Mouse (Mus musculus): Measurements from ENCODE around the gene Prr7.

The Prr7 gene

DNA sequence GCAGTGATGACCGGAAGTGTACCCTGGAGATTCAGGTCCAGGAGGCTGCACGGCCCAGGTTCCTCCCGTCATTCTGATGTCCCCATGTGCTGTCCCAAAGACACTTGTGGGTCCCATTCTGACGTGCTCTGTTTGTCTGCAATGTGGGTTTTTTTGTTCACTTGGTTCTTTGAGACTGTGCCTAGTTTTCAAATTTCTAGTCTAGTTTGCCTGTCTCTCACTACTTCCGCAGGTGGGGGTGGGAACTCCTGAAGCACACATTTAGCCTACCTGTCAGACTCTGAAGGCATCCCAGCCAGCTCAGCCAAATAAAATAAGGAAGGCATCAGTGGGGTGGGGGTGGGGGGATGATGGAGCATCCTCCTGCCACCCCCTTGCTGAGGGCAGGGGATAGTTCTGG, 15.9 kb upstream of the Prr7 start:
- no peak for DNase-seq (ENCODE audit: low spot score in 2 of 2)

DNA sequence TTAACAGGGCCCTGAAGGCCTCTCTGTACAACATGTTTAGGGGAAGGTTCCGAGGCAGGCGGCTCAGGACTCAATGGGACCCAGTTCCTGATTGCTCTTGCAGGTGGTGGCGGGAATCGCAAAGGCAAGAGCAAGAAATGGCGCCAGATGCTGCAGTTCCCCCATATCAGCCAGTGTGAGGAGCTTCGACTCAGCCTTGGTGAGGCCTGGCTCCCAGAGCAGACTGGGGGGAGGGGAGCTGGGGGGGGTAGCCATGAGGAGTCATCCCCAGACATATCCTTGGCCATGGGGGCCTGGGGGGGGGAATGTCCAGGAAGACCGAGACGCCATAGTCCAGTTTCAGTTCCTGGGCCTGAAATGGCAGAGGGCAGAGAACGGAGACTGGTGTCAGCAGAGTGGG, 14.9 kb upstream of the Prr7 start:
- DNase-seq (ENCODE audit: low spot score in 2 of 2) = no peak

DNA sequence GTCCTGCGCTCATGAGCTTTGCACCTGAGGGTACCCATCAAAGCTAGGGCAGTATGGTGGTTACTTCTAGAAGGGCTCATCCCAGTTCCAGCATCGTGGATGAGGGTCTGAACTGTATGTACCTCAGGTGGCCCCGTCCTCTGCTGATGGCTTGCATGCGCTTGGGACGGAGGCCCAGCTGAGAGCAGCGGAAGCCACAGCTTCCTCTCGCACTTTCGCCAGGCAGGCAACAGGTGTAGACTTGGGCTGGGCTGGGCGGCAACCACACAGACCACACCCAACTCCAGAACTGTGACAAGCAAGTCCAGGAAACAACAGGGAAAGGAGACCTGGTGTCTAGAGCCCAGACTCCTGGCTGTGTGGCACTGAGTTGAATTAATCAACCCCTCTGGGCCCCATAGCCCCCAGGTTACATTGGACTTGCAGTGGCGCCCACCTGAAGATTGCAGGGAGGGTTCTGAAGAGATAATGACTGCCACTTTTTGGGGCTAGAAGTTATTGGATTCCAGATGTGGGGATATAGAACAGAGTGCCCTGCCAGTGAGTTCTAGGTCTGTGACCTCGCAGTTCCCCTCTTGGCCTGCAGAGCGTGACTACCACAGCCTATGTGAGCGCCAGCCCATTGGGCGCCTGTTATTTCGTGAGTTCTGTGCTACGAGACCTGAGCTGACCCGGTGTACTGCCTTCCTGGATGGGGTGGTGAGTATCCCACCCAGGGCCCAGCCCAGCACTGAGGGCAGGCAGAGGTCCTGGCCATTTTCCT, 14.2 kb upstream of the Prr7 start:
- DNase-seq (ENCODE audit: low spot score in 2 of 2) = no peak

DNA sequence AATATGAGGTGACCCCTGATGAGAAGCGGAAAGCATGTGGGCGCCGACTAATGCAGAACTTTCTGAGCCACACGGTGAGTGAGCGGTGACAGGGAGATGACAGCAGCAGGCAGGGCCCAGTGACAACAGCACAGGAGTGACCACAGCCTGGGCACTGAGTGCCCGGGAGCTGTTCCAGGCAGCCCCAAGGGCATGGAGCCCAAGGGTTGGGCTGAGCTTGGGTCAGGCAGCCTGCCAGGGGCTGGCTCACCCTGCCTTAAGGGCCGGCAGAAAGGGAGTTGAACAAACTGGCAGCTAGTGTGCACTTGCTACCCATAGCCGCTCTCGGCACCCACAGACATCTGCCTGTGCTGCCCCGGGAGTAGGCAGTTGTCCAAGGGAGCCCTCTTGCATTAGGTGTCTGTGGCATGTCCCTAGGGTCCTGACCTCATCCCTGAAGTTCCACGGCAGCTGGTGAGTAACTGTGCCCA, 13.5 kb upstream of the Prr7 start:
- peak; percentile 33 to 51 for DNase-seq (ENCODE audit: low spot score in 2 of 2)

DNA sequence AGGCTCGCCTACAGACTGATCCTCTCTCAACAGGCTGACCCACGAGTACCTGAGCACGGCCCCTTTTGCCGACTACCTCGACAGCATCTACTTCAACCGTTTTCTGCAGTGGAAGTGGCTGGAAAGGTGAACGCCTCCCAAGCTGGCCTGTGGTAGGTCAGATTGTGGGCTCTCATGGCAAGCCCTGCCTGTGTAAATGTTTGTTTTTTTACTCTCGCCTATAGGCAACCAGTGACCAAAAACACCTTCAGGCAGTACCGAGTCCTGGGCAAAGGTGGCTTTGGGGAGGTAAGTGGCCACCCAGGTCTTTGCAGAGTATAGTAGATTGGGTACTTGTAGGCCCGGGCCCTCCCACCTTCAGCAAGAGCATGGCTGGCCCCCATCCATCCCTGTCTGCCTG, 12.8 kb upstream of the Prr7 start:
- no peak for DNase-seq (ENCODE audit: low spot score in 2 of 2)

GRCm38 (mm10) chr13:55451785-55452549, 12.1 kb upstream of the Prr7 start:
- no peak for DNase-seq (ENCODE audit: low spot score in 2 of 2)

DNA sequence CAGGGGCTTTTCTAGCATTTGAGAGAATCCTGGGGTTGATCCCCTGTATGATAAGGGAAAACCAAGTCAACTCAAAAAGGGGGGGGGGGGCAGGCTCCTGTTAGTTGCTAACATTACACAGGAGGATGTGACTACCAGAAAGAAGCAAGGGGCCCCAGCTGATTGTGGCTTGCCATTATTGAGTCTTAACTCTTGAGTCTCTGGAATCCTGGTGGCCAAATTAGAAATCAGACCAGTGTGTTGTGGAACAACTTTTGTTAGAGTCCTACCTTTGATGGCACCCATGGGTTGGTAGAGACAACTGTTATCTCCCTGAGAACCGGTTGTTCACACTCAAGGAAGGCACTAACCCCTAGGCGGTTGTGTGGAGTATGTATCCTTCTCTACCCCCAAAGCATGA, 1.1 kb upstream of the Prr7 start:
- no peak for DNase-seq (ENCODE audit: low spot score in 2 of 2)

DNA sequence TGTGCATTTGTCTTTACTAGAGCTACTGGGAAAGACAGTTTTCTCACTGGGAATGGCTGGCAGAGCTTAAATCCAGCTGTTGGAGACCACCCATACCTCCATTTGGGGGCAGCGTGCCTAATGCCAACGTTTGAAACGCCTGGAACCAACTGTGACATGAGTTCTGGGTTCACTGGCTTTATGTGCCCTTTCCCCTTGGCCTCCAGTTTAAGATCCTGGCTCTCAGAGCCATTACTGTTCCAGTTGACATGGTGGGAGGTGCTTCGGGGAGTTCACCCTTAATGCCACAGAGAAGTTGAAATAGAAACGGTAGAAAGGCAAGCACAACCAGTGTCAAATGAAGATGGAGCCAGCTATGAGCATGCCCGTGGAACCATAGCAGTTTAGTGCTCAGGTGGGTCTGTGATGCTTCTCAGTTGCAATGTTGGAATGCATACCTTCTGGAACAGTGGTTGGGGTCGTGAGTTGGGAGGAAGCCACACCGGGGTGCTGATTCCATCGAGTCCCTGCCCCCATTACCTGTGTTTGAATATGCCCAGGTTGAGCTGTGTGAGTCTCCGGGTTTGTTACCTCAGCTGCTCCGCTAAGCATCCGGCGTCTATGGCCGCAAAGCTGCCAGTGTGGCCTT, 554 bp upstream of the Prr7 start:
- DNase-seq (ENCODE audit: low spot score in 2 of 2) = peak in 1 of 2 experiments; percentile 44

GRCm38 (mm10) chr13:55465184-55465583, 1.1 kb downstream of the Prr7 start:
- peak in 1 of 2 experiments; percentile 42 for DNase-seq (ENCODE audit: low spot score in 2 of 2)

DNA sequence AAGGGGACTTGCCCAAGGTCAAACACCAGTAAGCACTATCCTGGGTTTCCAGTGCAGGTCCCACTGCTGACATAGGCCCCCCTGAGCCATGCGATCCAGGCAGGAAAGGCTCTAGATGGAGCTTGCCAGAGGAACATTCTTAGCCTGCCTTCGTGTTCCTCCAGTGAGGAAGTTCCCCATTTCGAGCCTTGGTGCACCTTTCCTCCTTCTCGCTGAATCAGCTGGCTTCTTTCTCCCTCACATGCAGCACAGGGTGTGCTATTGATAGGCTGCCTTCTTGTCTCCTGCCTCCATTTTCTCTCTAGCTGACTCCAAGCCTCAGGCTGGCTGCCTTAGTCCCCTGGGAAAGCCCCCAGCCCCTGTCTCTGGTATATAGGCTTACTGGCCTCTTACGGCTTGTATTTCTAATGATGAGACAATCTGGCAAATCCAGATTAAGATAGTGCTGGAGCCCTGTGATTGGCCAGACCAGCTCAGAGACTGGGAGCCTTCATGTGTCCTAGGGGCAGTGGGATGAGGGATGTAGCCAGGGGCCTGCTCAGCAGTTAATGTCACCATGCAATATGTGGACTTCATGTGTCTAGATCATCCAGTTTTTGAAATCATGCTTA, 1.9 kb downstream of the Prr7 start:
- DNase-seq (ENCODE audit: low spot score in 2 of 2) = peak in 1 of 2 experiments; percentile 41

- DNase-seq (ENCODE audit: low spot score in 2 of 2) = peak; percentile 11 to 24
Measured at GRCm38 (mm10) chr13:55468851-55469560, 4.9 kb downstream of the Prr7 start.

GRCm38 (mm10) chr13:55470372-55470771, 6.3 kb downstream of the Prr7 start:
- peak; percentile 44 to 47 for DNase-seq (ENCODE audit: low spot score in 2 of 2)

- DNase-seq (ENCODE audit: low spot score in 2 of 2) = peak; percentile 76 to 81
Measured at GRCm38 (mm10) chr13:55471156-55471818, 7.2 kb downstream of the Prr7 start.

DNA sequence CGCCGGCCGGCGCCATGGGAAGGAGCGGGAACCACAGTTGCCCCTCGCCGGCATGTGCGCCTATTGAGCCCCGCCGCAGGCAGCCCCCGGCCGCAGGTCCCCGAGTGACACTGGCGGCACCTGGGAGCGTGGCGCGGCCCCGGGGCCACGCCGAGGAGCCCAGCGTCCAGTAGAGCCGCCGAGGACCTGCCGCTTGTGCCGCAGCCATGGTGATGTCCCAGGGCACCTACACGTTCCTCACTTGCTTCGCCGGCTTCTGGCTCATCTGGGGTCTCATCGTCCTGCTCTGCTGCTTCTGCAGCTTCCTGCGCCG, 7.7 kb downstream of the Prr7 start:
- DNase-seq (ENCODE audit: low spot score in 2 of 2) = no peak

DNA sequence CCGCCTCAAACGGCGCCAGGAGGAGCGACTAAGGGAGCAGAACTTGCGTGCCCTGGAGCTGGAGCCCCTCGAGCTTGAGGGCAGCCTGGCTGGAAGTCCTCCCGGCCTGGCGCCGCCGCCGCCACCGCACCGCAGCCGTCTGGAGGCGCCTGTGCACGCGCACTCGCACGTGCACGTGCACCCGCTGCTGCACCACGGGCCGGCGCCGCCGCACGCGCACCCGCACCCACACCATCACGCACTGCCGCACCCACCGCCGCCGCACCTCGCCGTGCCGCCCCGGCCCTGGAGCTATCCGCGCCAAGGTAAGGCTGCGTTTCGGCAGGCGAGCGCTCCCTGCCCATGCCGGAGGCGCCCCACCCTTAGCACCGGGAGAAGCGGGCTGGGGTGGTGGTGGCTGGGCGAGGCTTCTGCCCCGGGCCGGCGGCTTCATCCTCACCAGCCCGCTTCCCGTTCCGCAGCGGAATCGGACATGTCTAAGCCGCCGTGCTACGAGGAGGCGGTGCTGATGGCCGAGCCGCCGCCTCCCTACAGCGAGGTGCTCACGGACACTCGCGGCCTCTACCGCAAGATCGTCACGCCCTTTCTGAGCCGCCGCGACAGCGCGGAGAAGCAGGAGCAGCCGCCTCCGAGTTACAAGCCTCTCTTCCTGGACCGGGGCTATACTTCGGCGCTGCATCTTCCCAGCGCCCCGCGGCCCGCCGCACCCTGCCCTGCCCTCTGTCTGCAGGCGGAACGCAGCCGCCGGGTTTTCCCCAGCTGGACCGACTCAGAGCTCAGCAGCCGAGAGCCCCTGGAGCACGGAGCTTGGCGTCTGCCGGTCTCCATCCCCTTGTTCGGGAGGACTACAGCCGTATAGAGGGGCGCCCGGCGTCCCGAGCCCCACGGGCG, 8.3 kb downstream of the Prr7 start:
- DNase-seq (ENCODE audit: low spot score in 2 of 2) = peak; percentile 81

DNA sequence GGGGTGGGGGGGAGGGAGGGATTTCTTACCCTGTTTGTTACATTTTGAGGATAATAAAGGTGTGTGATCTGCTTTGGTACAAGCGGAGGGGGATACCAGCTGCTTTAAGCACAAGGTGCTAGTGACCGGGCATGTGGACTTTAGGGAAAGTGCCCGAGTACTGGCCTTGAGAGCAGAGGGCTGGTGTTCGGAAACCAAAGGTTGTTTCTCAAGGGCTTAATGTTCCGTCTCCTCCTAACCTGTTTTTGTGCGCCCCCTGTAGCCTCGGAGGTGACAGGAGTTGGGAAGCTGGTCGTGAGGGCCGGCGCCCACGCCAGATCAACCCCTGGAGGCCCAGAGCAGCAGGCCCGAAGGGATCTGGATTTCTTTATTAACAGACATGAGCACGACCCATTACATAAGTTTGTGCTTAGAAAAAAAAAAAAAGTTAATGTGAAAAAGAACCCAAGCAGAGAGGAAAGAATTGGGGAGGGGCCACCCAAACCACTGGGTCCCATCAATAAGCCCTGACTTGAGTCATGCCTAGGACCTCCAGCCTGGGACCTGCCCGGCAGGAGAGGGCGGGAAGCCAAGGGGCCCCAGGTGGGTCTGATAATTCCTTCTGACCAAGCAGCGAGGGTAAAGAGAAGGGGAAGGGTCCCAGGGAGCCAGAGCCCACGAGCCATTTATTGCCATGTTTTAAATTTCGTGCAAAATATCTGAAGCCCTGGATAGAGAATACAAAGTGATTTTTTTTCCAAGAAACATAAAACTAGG, 9.2 kb downstream of the Prr7 start:
- DNase-seq (ENCODE audit: low spot score in 2 of 2) = peak in 1 of 2 experiments; percentile 36

DNA sequence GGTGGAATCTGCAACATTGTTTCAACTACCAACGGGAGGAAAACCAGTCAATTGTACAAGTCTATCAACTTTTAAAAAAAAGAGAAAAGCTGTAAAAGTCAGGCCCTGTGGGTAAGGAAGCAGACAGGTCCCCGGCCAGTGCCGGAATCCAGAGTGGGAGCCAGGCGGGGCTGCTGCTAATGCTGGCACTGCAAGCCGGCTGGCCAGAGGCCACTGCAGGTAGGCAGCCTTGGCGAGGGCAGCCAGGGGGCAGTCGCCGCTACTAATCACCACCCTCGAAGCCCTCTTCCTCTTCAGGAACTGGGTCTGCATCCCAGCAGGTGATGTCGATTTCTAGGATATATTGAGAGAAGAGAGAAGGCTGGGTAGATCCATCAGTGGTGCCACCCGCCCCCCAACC, 9.9 kb downstream of the Prr7 start:
- peak in 1 of 2 experiments; percentile 30 for DNase-seq (ENCODE audit: low spot score in 2 of 2)

GRCm38 (mm10) chr13:55474621-55475069, 10.6 kb downstream of the Prr7 start:
- DNase-seq (ENCODE audit: low spot score in 2 of 2) = peak in 1 of 2 experiments; percentile 81

- peak in 1 of 2 experiments; percentile 14 for DNase-seq (ENCODE audit: low spot score in 2 of 2)
Measured at GRCm38 (mm10) chr13:55475750-55476149, 11.7 kb downstream of the Prr7 start.
